Comparison of ENCODE assay signal across 20 mouse cellular contexts in the genomic region with DNA sequence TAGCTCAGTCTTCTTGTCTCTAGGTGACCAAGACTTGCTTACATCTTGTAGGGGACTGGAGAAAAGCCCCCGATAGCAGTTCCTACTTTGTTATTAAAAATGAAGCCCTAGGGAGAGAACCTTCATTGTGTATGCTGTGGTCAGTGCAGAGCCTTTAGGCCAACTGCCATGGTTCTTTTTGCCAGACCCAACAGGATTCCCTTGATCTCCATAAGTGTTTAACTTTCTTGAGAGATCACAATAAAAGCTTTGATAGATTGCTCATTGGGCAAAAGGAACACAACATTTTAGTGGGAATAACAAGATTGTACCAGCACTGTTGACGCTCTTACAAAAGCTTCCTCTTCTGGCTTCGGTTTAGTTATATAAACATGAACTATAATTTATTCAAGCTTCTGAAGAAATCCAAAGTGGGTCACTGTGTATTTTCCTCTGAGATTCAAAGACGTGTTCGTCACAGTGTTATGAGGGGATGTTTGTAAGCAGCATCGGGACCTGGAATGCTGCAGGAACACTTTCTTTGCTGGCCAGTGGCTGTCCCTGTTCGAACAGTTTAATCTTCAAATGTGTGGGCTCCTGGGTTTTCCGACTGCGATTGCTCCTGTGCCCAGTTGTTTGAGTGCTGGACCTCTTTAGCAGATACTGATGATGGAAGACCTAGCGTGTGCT. TPM values are rescaled to one million over a fixed set of nuclear protein-coding genes. Genes with fewer than 3 reads are reported as not detected.
DNase-seq lines count a peak whose midpoint lies in the region; ATAC-seq and TF ChIP-seq lines count a peak whose summit lies in the region.
"Had no signal": no experiment of that assay in that cellular context is flagged by ENCODE, and none has a peak within 500 bp of the region (broad histone marks: within the 10 kb centered on the region; RNA-seq: fewer than 3 reads in every experiment).

No protein-coding gene starts in this region.

- H3K4me3 ChIP-seq in forebrain, postnatal 0 days (ENCODE audit: low read depth, low read length) = no peak overlapping the region
- H3K4me3 ChIP-seq in forebrain, embryonic 12.5 days (replicated peaks) = no peak overlapping the region
- no peak overlapping the region for H3K4me3 ChIP-seq in left cerebral cortex, adult 2 months
- H3K4me3 ChIP-seq in embryonic facial prominence, embryonic 10.5 days = no peak overlapping the region
- H3K4me3 ChIP-seq: embryonic facial prominence, embryonic 15.5 days; heart, embryonic 12.5 days; hindbrain, embryonic 12.5 days; kidney, embryonic 15.5 days; megakaryocyte, embryonic 14.5 days had no signal

- H3K4me2 ChIP-seq in forebrain, postnatal 0 days (ENCODE audit: low read depth) = no peak overlapping the region
- H3K4me2 ChIP-seq in forebrain, embryonic 12.5 days = no peak overlapping the region
- H3K4me2 ChIP-seq: embryonic facial prominence, embryonic 15.5 days; heart, embryonic 12.5 days; hindbrain, embryonic 12.5 days; kidney, embryonic 15.5 days had no signal

- no peaks in the 10 kb centered on the region for H3K27me3 ChIP-seq in forebrain, postnatal 0 days (ENCODE audit: insufficient read depth, low read length)
- H3K27me3 ChIP-seq in forebrain, embryonic 12.5 days = no peaks in the 10 kb centered on the region
- H3K27me3 ChIP-seq in embryonic facial prominence, embryonic 10.5 days (replicated peaks; ENCODE audit: low read depth, poor library complexity, severe bottlenecking) = no peaks in the 10 kb centered on the region
- H3K27me3 ChIP-seq: embryonic facial prominence, embryonic 15.5 days; heart, embryonic 12.5 days; hindbrain, embryonic 12.5 days; kidney, embryonic 15.5 days; megakaryocyte, embryonic 14.5 days had no signal

- no peak overlapping the region for H3K9ac ChIP-seq in forebrain, postnatal 0 days
- H3K9ac ChIP-seq in forebrain, embryonic 12.5 days = no peak overlapping the region
- H3K9ac ChIP-seq: embryonic facial prominence, embryonic 15.5 days; heart, embryonic 12.5 days; hindbrain, embryonic 12.5 days; kidney, embryonic 15.5 days had no signal

- intact Hi-C loops in left cerebral cortex, adult 2 months (cut with DNase I) = loop anchor here (2.0 to 5.0 kb wide), 2 partner anchors 53 to 942 kb away; no protein-coding TSS in a partner anchor
- intact Hi-C loops in left cerebral cortex, postnatal 4 days (cut with DNase I) = no loop called here

- peak; percentile 18; the same call in 1 of the 2 replicates for ATAC-seq in forebrain, postnatal 0 days
- ATAC-seq in forebrain, embryonic 12.5 days (ENCODE audit: low FRiP score) = no peak

- H3K4me1 ChIP-seq in forebrain, postnatal 0 days (ENCODE audit: insufficient read depth) = no peaks in the 10 kb centered on the region
- no peaks in the 10 kb centered on the region for H3K4me1 ChIP-seq in forebrain, embryonic 12.5 days
- no peaks in the 10 kb centered on the region for H3K4me1 ChIP-seq in embryonic facial prominence, embryonic 10.5 days
- H3K4me1 ChIP-seq: embryonic facial prominence, embryonic 15.5 days; heart, embryonic 12.5 days; hindbrain, embryonic 12.5 days; kidney, embryonic 15.5 days; megakaryocyte, embryonic 14.5 days had no signal

- WGBS in forebrain, postnatal 0 days = 57% methylated on average over 10 of the region's 10 CpGs
- 86% methylated on average over 10 of the region's 10 CpGs for WGBS in forebrain, embryonic 12.5 days
- WGBS in embryonic facial prominence, embryonic 10.5 days = 95% methylated on average over 10 of the region's 10 CpGs

- no peak for TF ChIP-seq CTCF in forebrain, postnatal 0 days (IDR thresholded peaks at IDR 0.05; ENCODE audit: low read depth)
- no peak for TF ChIP-seq CTCF in left cerebral cortex, adult 2 months (IDR thresholded peaks at IDR 0.05)

- H3K9me3 ChIP-seq in forebrain, postnatal 0 days (ENCODE audit: low read length) = no peaks in the 10 kb centered on the region
- H3K9me3 ChIP-seq in forebrain, embryonic 12.5 days = no peaks in the 10 kb centered on the region
- H3K9me3 ChIP-seq in embryonic facial prominence, embryonic 10.5 days = no peaks in the 10 kb centered on the region
- H3K9me3 ChIP-seq: embryonic facial prominence, embryonic 15.5 days; heart, embryonic 12.5 days; hindbrain, embryonic 12.5 days; kidney, embryonic 15.5 days had no signal

- H3K36me3 ChIP-seq in forebrain, postnatal 0 days (ENCODE audit: insufficient read depth) = no peaks in the 10 kb centered on the region
- no peaks in the 10 kb centered on the region for H3K36me3 ChIP-seq in forebrain, embryonic 12.5 days (replicated peaks)
- H3K36me3 ChIP-seq in embryonic facial prominence, embryonic 10.5 days (replicated peaks) = no peaks in the 10 kb centered on the region
- H3K36me3 ChIP-seq: embryonic facial prominence, embryonic 15.5 days; heart, embryonic 12.5 days; hindbrain, embryonic 12.5 days; kidney, embryonic 15.5 days had no signal

- DNase-seq in forebrain, postnatal 0 days = no peak
- DNase-seq in left cerebral cortex, adult 2 months (ENCODE audit: extremely low spot score in 1 of 2, low spot score in 2 of 2) = no peak
- no peak for DNase-seq in left cerebral cortex, postnatal 4 days
- DNase-seq in retina, postnatal 1 day = peak; percentile 11
- DNase-seq in retina, embryonic 14.5 days (ENCODE audit: low spot score) = no peak
- no peak for DNase-seq in embryonic facial prominence, embryonic 10.5 days (ENCODE audit: low spot score)
- DNase-seq: adrenal gland, adult 2 months; embryo, embryonic 11 days; heart, adult 11 months; heart, postnatal 14 days; liver; lung, adult 18-20 months; midbrain, embryonic 14.5 days; thymus, postnatal 14 days had no signal

- H3K27ac ChIP-seq in forebrain, postnatal 0 days (ENCODE audit: low read depth, low read length) = no peak overlapping the region
- no peak overlapping the region for H3K27ac ChIP-seq in forebrain, embryonic 12.5 days
- peak overlapping the region; percentile 72 for H3K27ac ChIP-seq in left cerebral cortex, adult 2 months
- H3K27ac ChIP-seq in embryonic facial prominence, embryonic 10.5 days (replicated peaks) = no peak overlapping the region
- H3K27ac ChIP-seq: embryonic facial prominence, embryonic 15.5 days; hindbrain, embryonic 12.5 days; kidney, embryonic 15.5 days had no signal

RNA-seq across cellular contexts. Expression of a gene that starts 54.7 kb away (rescaled TPM):
- total RNA-seq in forebrain, postnatal 0 days (2014; rRNA removed) = 12.5 and 20.8 TPM in 2 replicates
- 7.4 and 10.9 TPM in 2 replicates for polyA plus RNA-seq in forebrain, postnatal 0 days (2015; fragmentation: Nextera tagmentation; extraction: Ambion mirVana)
- 32.1 and 37.7 TPM in 2 replicates for polyA plus RNA-seq in forebrain, embryonic 12.5 days (2016; fragmentation: Nextera tagmentation; extraction: Ambion mirVana)
- total RNA-seq in left cerebral cortex, adult 2 months (2021) = 10 to 100 TPM; 18.2 to 19.4 TPM
- 10 to 100 TPM; 24.8 to 26.4 TPM for total RNA-seq in left cerebral cortex, postnatal 4 days (2021)
- polyA plus RNA-seq in embryonic facial prominence, embryonic 10.5 days (2016; fragmentation: Nextera tagmentation; extraction: Ambion mirVana) = 41.4 and 42.9 TPM in 2 replicates
